Mouse (Mus musculus): ENCODE results near the gene Zkscan14. TPM values are rescaled to one million over a fixed set of nuclear protein-coding genes. Genes with fewer than 3 reads are reported as not detected.
A peak's percentile ranks its signal among the peaks of the same experiment; 100 is the strongest.

Gene Zkscan14
- total and polyA plus RNA-seq, 3 experiments = 6.7 to 7.5 TPM; not detected in 1

DNA sequence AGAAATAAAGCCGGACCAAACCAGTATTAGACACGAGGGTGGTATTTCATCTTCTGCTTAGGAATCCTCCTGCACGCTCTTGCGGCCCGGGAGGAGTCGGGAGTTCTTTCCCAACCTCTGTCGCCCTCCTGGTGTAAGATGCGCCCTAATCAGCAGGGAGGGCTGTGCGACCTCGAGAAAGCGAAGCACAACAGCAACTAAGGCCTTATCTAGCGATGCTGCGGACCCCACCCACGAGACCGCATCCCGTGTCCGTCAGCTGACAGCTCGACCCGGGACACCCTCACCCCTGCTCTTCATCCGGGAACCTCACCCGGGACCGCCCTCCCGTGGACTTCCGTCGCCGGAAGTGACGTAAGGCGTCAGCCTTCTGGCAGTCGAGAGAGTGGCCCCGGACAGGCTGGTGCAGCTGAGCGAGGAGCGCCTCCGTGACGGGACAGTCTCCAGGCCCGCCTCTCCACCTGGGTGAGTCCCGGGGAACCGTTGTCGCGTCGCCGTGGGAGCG is 29.8 kb upstream of the Zkscan14 start, which contains the start of gene Zfp655:
TSS of gene Zfp655 (plus strand) at position 349 of the 505 bp plus-strand sequence.
- Histone ChIP-seq H3K4me3 (ENCODE audit: control insufficient read depth in 1 of 2, insufficient read depth in 1 of 2, low read depth in 2 of 2, low read length in 2 of 2) (peak within 1 kb of the TSS; percentile 73 to 78), H3K9me3 (replicated peaks; ENCODE audit: insufficient read depth, low read length) (no peaks in the 10 kb centered on the region), H3K27ac (ENCODE audit: control insufficient read depth, low read depth, low read length) (peak within 1 kb of the TSS; percentile 92), H3K36me3 (ENCODE audit: control insufficient read depth in 1 of 2, insufficient read depth in 2 of 2, low read length in 2 of 2) (peaks cover 12 to 27% of the 10 kb centered on the region in 2 experiments), H3K4me1 (ENCODE audit: control insufficient read depth in 1 of 2, insufficient read depth in 2 of 2, low read length in 2 of 2) (peaks cover 9 to 17% of the 10 kb centered on the region in 2 experiments), H3K27me3 (ENCODE audit: control insufficient read depth in 1 of 2, insufficient read depth in 2 of 2, low read length in 2 of 2) (no peaks in the 10 kb centered on the region), H3K79me2 (ENCODE audit: control insufficient read depth, insufficient read depth, low read length, poor library complexity) (peaks cover 35% of the 10 kb centered on the region), H3K9ac (ENCODE audit: control insufficient read depth, low read depth, low read length, poor library complexity, severe bottlenecking) (peak within 1 kb of the TSS; percentile 90)
- peak; percentile 99 for DNase-seq (ENCODE audit: low read depth, low spot score)
- TF ChIP-seq USF2 (IDR thresholded peaks at IDR 0.05; ENCODE audit: borderline replicate concordance in 1 of 2, insufficient read depth in 1 of 2, low read depth in 1 of 2, low read length in 2 of 2) = peak in 1 of 2 experiments; percentile 52; a peak in 1 of 4 replicates
- TF ChIP-seq POLR2A (IDR thresholded peaks at IDR 0.05; ENCODE audit: control insufficient read depth in 1 of 2, insufficient read depth in 1 of 2, low read depth in 1 of 2, low read length in 2 of 2, poor library complexity in 1 of 2) = peak; percentile 84 to 98
- peak; percentile 91 for TF ChIP-seq USF1 (IDR thresholded peaks at IDR 0.05; ENCODE audit: low read depth, low read length)
- no peak for TF ChIP-seq MYB (IDR thresholded peaks at IDR 0.05; ENCODE audit: low read depth, low read length)
- TF ChIP-seq MAFK (IDR thresholded peaks at IDR 0.05; ENCODE audit: borderline replicate concordance, low read depth, low read length) = no peak
- TF ChIP-seq EP300 (IDR thresholded peaks at IDR 0.05; ENCODE audit: low read depth in 1 of 2, low read length in 2 of 2) = peak in 1 of 2 experiments; percentile 82; a peak in 2 of 4 replicates
- TF ChIP-seq POLR2AphosphoS5 (IDR thresholded peaks at IDR 0.05; ENCODE audit: borderline replicate concordance, low read depth, low read length) = peak; percentile 90; the same call in 1 of the 2 replicates
- TF ChIP-seq MXI1 (IDR thresholded peaks at IDR 0.05; ENCODE audit: low read depth, low read length) = peak; percentile 83
- no peak; the same call in 1 of the 2 replicates for TF ChIP-seq KAT2A (conservative IDR thresholded peaks at IDR 0.05; ENCODE audit: low read depth, low read length)
- TF ChIP-seq CTCF (IDR thresholded peaks at IDR 0.05 in 2 of 3, conservative IDR thresholded peaks at IDR 0.05 in 1 of 3; ENCODE audit: control insufficient read depth in 1 of 3, insufficient read depth in 1 of 3, low read depth in 2 of 3, low read length in 3 of 3, poor library complexity in 1 of 3, severe bottlenecking in 1 of 3) = no peak
- no peak for TF ChIP-seq ZKSCAN1 (IDR thresholded peaks at IDR 0.05; ENCODE audit: low read depth, low read length)
- peak; percentile 99 for TF ChIP-seq ETS1 (IDR thresholded peaks at IDR 0.05; ENCODE audit: low read depth, low read length)
- TF ChIP-seq HCFC1 (IDR thresholded peaks at IDR 0.05; ENCODE audit: low read depth, low read length) = peak; percentile 90
- no peak for TF ChIP-seq SMC3 (IDR thresholded peaks at IDR 0.05; ENCODE audit: low read depth, low read length)
- no peak for TF ChIP-seq JUND (IDR thresholded peaks at IDR 0.05; ENCODE audit: low read depth, low read length)
- no peak for TF ChIP-seq E2F4 (IDR thresholded peaks at IDR 0.05; ENCODE audit: borderline replicate concordance, low read depth, low read length)
- TF ChIP-seq NRF1 (IDR thresholded peaks at IDR 0.05; ENCODE audit: insufficient read depth, low read depth, low read length, poor library complexity, severe bottlenecking) = 0 out of 2 replicates have a peak, but pooled peaks have one; percentile 24
- TF ChIP-seq ELF1 (IDR thresholded peaks at IDR 0.05; ENCODE audit: low read depth, low read length) = peak; percentile 73
- no peak for TF ChIP-seq CHD1 (IDR thresholded peaks at IDR 0.05; ENCODE audit: low read depth, low read length)
- peak; percentile 92 for TF ChIP-seq TBP (IDR thresholded peaks at IDR 0.05; ENCODE audit: low read depth, low read length)
- TF ChIP-seq MAZ (IDR thresholded peaks at IDR 0.05; ENCODE audit: low read depth, low read length) = no peak
- TF ChIP-seq MAX (IDR thresholded peaks at IDR 0.05; ENCODE audit: low read length) = peak; percentile 86
- TF ChIP-seq NELFE (IDR thresholded peaks at IDR 0.05; ENCODE audit: low read depth, low read length) = peak; percentile 97
- no peak for TF ChIP-seq CHD2 (IDR thresholded peaks at IDR 0.05; ENCODE audit: low read length)
- TF ChIP-seq MYC (IDR thresholded peaks at IDR 0.05; ENCODE audit: low read depth, low read length) = peak; percentile 78; the same call in 1 of the 2 replicates
- TF ChIP-seq TAL1 (IDR thresholded peaks at IDR 0.05; ENCODE audit: low read length) = no peak
- TF ChIP-seq UBTF (IDR thresholded peaks at IDR 0.05; ENCODE audit: borderline replicate concordance, insufficient read depth, low read depth, low read length) = no peak
- peak; percentile 96 for TF ChIP-seq BHLHE40 (IDR thresholded peaks at IDR 0.05; ENCODE audit: borderline replicate concordance, low read depth, low read length)
- peak; percentile 97 for TF ChIP-seq ZMIZ1 (IDR thresholded peaks at IDR 0.05; ENCODE audit: low read depth, low read length)
- no peak for TF ChIP-seq RCOR1 (IDR thresholded peaks at IDR 0.05; ENCODE audit: low read depth, low read length)
- peak; percentile 88 for TF ChIP-seq POLR2AphosphoS2 (IDR thresholded peaks at IDR 0.05; ENCODE audit: low read length)
- TF ChIP-seq TCF12 (IDR thresholded peaks at IDR 0.05; ENCODE audit: low read depth, low read length) = peak; percentile 75
- 0 out of 2 replicates have a peak, but pooled peaks have one; percentile 32 for TF ChIP-seq MEF2A (IDR thresholded peaks at IDR 0.05; ENCODE audit: extremely low read depth, insufficient replicate concordance, low read depth, low read length, poor library complexity, severe bottlenecking)
- TF ChIP-seq GABPA (IDR thresholded peaks at IDR 0.05; ENCODE audit: low read depth, low read length) = no peak
- TF ChIP-seq ZNF384 (IDR thresholded peaks at IDR 0.05; ENCODE audit: low read depth, low read length) = no peak
- no peak for TF ChIP-seq RAD21 (IDR thresholded peaks at IDR 0.05; ENCODE audit: low read depth, low read length)
- peak; percentile 97 for TF ChIP-seq SIN3A (IDR thresholded peaks at IDR 0.05; ENCODE audit: low read length)

Measured in MEL (cell line).